Mouse (Mus musculus): ENCODE results near the gene Lyrm1.

The Lyrm1 gene

DNA sequence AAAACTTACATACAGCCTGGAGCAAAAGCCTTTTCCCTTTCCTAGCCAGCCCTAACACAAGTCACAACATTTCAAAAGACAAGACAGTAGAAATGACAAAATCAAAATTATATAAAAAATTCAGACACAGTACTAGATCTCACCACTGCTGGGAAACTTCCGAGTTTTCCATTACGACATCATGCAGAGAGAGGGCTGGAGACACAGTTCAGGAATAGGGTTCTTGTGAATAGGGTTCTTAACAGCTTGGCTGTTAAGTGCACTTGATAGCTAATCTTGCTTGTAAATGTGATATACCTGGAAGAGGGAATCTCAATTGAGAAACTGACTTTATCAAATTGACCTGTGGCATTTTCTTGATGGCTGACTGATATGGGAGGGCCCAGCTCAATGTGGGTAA is 14.4 kb upstream of the Lyrm1 start:
- in situ Hi-C loops (cut with MboI; ENCODE audit: low sequenced_read_pairs) = no loop called here

GRCm38 (mm10) chr7:119887887-119888286 is 7.8 kb upstream of the Lyrm1 start:
- in situ Hi-C loops (cut with MboI; ENCODE audit: low sequenced_read_pairs) = no loop called here

GRCm38 (mm10) chr7:119892198-119892597 is 3.5 kb upstream of the Lyrm1 start:
- in situ Hi-C loops (cut with MboI; ENCODE audit: low sequenced_read_pairs) = no loop called here

- in situ Hi-C loops (cut with MboI; ENCODE audit: low sequenced_read_pairs) = no loop called here
Observed at GRCm38 (mm10) chr7:119892742-119893141, 2.9 kb upstream of the Lyrm1 start.

- in situ Hi-C loops (cut with MboI; ENCODE audit: low sequenced_read_pairs) = no loop called here
Observed at GRCm38 (mm10) chr7:119894818-119895544, 680 bp upstream of the Lyrm1 start.

DNA sequence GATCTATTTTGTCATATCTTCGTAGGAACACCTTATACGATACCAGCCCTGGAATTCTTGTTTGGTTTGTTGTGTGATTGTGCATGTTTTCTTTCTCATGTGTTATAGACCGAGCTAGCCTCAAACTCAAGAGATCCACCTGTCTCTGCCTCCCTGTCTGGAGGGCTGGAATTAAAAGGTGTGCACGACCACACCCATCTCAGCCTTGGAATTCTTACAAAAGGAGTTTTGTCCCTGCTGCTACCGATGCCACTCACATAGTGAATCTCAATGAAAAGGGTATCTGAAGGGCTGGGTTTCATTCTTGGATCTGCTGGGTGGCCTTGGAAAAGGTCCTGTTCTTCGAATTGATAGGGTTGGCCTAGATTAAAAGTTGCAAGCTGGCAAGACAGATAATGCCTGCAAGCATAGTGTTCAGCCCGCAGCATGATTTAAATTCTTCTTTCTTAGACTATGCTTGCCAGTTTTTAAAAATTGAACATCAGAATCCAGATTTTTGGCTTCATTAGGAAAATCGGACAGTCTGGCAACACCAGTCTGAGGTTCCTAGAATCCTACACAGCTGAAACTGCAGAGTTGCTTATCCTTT is 2.0 kb downstream of the Lyrm1 start:
- in situ Hi-C loops (cut with MboI; ENCODE audit: low sequenced_read_pairs) = no loop called here

DNA sequence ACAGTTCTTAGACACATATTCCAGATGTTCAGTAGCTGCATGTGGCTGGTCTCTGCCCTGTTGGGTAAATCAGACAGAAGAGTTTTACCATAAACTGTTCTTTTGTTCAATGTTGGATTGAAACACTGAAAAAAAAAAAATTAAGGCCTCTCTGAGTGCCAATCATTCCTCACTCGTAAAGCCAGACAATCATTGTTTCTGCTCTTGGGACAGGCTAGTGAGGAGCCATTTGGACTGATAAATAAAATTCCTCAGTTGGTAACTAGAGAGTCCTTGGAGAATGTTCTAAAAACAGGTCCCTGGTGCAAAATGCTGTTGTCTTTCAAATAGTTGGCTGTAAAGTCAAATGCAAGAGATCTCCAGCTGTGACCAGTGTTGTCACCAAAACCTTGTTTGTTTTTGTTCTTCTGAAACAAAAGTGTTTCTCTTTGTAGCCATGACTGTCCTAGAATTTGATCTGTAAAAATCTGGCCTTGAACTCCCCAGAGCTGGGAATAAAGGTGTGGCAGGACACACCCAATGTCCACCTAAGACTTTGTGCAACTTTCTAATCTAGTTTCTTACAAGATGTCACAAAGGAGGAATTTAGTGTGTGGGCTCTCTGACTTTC is 2.7 kb downstream of the Lyrm1 start:
- in situ Hi-C loops (cut with MboI; ENCODE audit: low sequenced_read_pairs) = no loop called here

- in situ Hi-C loops (cut with MboI; ENCODE audit: low sequenced_read_pairs) = no loop called here
Observed at GRCm38 (mm10) chr7:119899386-119900057, 3.9 kb downstream of the Lyrm1 start.

DNA sequence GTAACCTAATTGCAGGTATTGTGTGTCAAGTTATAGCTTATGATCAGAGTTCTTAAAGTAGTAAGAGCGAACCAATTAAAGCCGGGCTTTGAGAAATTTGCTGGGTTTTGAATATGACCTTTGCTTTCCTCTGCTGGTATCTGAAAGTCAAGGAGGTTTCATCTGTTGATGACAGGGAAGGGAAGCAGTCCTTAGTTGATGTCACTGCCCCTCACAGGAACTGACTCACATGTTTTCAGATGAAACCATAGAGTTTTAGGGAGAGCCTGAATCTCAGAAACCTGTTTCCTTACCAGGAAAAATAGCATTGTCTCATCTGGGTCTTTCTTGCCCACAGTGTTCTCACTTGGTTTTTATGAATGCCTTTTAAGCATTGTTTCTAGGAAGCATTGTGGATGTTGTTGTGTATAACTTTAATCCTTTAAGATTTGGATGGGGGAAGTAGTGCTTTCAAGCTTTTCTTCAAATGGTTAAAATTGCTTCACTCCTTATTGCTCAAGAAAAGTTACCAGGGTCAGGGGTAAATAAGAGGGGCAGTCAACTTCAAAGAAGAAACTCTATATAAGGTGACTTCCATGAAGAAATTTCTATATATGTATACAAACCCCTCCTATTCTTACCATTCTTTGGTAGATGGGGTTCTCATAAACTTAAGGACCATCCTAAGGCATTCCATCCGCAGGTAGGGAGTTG is 11.0 kb downstream of the Lyrm1 start:
- in situ Hi-C loops (cut with MboI; ENCODE audit: low sequenced_read_pairs) = no loop called here

GRCm38 (mm10) chr7:119911727-119912126 is 16.1 kb downstream of the Lyrm1 start:
- in situ Hi-C loops (cut with MboI; ENCODE audit: low sequenced_read_pairs) = no loop called here

DNA sequence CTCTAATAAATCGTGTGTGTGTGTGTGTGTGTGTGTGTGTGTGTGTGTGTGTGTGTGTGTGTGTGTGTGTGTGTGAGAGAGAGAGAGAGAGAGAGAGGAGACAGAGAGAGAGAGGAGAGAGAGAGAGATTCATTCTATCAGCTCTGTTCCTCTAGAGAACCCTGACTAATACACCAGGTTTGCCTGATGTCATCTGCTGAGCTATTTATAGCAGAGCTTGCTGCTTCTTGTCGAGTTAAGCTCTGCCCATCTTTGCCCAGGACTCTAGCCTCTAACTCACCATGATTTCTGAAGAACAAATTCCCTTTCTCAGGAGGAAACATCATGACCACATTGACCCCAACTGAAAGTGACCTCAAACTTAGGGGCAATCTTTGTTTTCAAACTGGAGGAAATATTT is 24.8 kb downstream of the Lyrm1 start:
- in situ Hi-C loops (cut with MboI; ENCODE audit: low sequenced_read_pairs) = no loop called here

DNA sequence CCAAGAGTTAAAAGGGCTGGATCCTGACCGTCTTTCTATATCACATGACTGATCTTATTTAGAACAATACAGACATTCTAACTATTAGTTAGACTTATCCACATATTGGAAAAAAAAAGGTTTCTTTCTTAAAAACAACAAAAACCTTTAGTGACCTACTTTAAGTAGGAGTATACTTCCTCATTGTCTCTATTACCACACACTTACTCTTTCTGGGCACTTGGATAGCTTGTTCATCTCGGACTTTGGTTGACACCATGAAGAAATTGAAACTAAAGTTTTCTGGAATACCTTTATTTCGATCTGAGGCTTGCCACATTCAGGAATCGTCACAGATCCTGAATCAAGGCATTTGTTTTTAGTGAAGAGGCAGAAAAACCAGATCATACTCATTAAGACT is 25.4 kb downstream of the Lyrm1 start:
- in situ Hi-C loops (cut with MboI; ENCODE audit: low sequenced_read_pairs) = no loop called here

- in situ Hi-C loops (cut with MboI; ENCODE audit: low sequenced_read_pairs) = no loop called here
Observed at GRCm38 (mm10) chr7:119928783-119929440, 33.3 kb downstream of the Lyrm1 start.

- in situ Hi-C loops (cut with MboI; ENCODE audit: low sequenced_read_pairs) = no loop called here
Observed at GRCm38 (mm10) chr7:119936321-119936720, 40.7 kb downstream of the Lyrm1 start.

DNA sequence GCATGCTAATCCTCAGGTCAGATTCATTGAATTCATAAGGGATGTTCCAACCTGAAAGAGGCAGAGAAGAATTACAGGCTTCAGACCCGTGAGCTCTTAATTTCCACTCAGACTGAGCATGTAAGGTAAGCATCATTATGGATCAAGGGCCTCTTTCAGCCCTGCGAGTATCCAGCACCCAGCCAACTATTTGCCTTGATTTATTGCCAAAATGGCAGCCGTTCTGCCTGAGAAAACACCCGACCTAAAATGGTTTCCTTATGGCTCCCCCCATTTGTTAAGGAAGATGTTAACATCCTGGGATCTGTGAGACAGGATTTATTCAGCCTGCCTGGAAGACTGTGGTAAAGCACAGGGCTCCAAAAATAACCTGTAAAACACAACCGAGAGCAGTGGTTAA is 41.4 kb downstream of the Lyrm1 start:
- in situ Hi-C loops (cut with MboI; ENCODE audit: low sequenced_read_pairs) = no loop called here

DNA sequence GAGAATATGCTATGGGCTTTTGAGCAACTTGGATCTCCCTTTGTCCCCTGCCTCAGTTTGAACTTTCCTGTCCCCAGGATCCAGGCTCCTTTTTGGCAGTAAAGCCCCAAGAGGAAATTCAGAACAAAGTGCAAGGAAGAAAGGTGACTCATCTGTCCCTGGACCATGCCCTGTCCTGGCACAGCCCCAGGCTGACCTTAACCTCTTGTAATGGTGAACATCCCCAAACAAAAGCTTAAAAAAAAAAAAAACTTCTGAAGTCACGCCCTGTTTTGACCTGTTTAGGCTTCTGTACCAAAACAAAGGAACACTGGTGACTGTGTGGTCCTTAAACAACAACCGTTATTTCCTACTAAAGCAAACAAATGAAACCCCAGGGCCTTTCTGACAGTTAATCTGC is 45.9 kb downstream of the Lyrm1 start:
- in situ Hi-C loops (cut with MboI; ENCODE audit: low sequenced_read_pairs) = no loop called here

DNA sequence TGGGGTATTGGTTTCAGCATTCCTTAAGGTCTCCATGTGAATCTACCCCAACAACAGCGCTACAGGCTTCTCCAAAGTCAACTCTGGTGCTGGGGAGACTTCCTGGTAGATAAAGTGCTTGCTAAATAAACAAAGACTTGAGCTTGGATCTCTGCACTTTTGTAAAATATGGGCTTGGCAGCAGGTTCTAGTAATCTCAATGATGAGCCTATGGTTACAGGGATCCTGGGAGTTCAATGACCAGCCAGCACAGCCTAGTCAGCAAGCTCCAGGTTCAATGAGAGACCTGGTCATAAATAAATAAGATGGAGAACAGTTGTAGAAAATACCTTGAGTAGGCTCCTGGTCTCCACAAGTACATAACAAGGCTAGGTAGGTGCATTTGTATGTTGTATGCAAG is 58.4 kb downstream of the Lyrm1 start:
- in situ Hi-C loops (cut with MboI; ENCODE audit: low sequenced_read_pairs) = no loop called here

GRCm38 (mm10) chr7:119957421-119957820 is 61.8 kb downstream of the Lyrm1 start:
- in situ Hi-C loops (cut with MboI; ENCODE audit: low sequenced_read_pairs) = no loop called here

DNA sequence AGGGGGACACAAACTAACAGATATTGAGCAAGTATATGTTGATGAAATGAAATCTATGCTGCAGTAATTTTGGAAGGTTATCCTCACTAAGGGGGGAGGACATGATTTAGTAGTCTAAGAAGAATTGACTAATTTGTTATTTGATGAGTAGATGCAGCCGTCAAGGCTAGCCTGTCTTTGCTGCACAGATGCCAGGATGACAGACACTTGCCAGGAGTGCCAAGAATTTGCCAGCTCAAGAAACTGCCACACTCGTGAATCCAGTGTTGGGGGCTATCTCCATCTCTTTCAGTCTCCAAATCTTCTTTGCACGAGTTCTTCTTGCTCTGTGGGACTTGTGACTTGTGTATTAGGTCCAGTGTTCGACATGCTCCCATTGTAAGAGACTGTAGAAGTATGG is 63.4 kb downstream of the Lyrm1 start:
- in situ Hi-C loops (cut with MboI; ENCODE audit: low sequenced_read_pairs) = no loop called here

DNA sequence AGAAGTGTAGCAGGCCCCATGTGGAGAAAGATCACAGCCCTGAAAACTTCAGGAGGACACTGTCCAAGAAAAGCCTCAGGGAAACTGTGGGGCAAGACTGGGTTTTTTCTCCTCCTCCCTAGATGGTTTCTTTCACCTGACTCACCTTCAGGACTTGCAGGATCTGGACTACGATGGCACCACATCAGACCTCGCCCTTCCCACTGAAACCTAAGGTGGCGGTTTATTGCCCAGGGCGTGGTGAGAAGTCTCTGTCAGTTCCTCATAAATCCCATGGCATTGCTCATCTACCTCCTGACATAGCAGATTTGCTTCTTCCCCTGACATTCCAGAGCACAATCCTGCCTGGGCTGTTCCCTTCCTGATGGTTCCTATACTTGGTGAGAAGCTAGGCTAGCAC is 63.8 kb downstream of the Lyrm1 start:
- in situ Hi-C loops (cut with MboI; ENCODE audit: low sequenced_read_pairs) = no loop called here

GRCm38 (mm10) chr7:119960006-119960405 is 64.3 kb downstream of the Lyrm1 start:
- in situ Hi-C loops (cut with MboI; ENCODE audit: low sequenced_read_pairs) = no loop called here
